Mouse (Mus musculus) layer of hippocampus, adult 9-10 months (tissue): ENCODE data around the gene Fxyd5.

Experiments used
- DNase-seq: peaks from one replicate; pipeline ENCODE4 v3.0.0; 2022; ENCODE audit warnings: low spot score

The Fxyd5 gene

DNA sequence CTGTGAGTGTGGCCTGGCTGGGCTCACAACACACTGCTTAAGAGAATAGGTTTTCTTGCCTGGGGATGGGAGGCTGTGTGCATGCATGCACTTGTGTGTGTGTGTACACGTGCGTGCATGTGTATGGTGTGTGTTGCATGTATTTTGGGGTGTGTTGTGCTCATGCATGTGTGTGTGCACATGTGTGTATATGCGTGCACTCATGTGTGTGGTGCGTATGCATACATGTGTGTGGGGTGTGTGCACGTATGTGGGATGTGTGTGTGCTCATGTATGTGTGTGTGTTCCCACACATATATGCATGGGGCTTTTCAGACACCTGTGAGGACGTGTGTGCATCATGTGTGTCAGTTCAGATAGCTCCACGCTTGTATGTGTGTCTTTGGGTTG is 18.3 kb upstream of the Fxyd5 start:
- no peak for DNase-seq

DNA sequence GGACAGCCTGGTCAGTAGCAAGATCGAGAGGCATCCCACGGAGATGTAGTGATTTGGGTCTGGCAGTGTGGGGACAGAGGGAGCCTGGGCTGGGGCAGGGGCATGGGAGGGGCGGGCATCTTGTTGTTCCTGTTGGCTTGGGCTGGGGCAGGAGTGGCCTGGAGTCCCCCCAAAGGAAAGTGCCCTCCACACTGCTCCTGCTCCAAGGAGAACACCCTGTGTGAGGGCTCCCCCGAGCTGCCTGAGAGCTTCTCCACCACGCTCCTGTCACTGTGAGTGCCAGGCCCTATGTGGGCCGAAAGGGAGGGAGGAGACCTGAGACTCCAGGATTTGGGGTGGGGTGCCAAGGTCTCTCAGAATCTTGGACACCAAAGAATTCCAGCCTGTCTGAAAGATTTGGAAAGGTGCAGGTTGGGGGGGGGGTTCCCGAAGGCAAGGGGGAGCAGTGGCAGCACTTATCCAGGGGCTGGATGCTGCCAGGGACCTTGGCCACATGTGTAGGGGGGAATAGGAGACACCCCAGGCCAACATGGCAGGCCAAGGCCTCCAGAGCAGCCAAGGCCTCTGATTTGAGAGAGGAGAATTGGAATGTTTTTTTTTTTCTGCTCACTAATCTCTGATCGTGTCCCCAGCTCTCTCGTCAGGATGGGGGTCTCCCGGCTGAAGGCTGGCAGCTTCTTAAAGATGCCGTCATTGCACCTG is 17.8 kb upstream of the Fxyd5 start:
- no peak for DNase-seq

DNA sequence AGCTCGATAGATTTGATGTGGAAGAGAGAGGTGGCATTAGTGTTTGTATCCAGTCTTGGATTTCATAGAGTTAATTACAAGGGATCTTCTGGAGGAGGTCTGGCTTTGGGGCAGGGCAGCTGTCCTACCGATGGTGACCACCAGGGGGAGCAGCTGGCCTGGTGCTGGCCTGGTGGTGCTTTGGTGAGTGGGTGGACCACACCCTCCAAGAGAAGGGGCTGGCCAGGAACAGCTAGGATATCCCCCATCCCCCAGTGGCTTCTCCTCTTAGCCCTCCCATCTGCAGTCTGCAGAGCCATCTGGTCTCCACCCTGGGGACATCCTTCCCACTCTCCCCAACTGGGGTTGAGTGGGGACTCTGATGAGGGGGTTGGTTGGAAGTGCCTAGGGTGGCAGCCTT is 16.8 kb upstream of the Fxyd5 start, which contains the start of gene Lgi4:
Gene Lgi4, plus strand, starts transcription at position 235 of the 400 bp plus-strand sequence.
- peak; percentile 80 for DNase-seq

DNA sequence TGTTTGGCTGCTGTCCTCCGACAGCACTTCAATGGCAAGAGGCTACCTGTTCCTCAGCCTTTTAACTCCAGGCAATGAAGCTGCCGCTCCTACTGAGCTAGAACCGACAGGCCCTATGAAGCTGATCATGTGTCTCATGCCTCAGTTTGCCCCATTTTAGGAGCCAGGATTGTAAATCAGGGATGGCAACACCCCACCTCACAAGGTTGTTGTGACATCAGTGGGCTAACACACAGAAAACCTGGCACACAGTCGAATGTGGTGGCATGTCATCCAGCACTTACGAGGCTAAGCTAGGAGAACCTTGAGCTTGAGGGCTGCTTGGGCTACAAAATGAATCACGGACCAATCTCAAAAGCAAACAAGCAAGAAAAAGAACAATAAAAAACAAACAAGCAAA is 15.9 kb upstream of the Fxyd5 start:
- DNase-seq, result no peak

DNA sequence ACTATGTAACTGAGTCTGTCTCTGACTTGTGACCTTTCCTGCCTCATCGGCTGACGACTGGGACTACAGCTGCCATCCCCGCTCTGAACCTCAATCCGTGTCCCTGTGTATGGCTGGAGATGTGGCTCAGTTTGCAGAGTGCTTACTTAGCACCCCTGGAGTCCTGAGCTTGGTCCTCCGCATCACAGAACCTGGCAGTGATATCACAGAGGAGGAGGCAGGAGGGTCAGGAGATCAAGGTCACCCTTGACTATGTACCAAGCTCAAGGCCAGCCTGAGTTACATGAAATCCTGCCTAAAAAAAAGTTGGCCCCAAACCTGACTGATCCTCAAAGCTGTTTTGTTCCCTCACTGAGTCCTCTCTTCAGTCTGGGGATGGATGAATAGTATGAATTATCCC is 15.4 kb upstream of the Fxyd5 start:
- DNase-seq, result no peak

DNA sequence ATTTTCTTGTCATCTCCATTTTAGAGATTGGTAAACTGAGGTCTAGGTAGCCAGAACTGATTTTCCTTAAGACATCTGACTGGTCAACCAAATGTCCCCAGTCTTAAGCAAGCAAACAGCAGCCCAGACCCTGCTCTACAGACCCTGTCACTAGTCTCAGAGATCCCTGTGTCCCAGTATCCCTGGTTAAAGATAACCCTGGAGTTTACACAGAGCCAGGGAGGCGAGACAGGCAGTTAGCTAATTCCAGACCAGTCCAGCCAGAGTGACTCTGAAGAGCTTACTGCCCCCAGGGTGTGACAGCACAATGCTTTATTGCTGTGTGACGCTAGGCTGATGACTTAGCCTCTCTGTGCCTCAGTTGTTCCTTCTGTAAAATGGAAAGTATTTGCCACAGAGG is 14.8 kb upstream of the Fxyd5 start, which contains the start of gene Fxyd1:
Gene Fxyd1, minus strand, starts transcription at position 129 of the 400 bp plus-strand sequence.
- DNase-seq, result no peak

DNA sequence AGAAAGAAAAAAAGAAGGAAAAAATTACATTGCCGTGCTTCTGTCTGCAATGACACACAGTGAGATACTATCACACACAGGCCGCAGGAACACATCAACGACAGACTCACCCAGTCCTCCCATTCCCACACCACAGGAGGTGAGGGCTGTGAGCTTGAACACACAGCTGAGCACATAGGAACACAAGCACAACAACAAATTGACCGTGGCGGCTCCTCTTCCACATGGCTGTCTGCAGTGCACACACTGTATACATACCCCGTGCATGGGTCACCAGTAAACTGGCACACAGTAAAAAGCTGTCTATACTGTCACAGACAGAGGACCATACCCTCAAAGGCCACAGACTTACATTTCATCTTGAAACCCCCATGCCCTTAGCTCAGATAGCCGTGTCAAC is 14.2 kb upstream of the Fxyd5 start:
- DNase-seq, result no peak

DNA sequence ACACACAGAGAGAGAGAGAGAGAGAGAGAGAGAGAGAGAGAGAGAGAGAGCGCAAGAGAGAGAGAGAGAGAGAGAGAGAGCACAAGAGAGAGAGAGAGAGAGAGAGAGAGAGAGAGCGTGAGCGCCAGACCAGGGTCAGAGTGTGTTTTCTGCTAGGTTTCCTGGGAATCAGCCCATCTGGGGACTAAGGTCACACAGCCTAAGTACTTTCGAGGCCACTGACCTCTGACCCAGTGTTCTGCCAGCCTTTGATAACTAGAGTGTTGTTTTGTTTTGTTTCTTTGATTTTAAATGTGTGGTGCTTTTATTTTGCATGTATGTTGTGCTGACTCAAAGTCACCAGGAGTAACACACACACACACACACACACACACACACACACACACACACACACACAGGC is 13.6 kb upstream of the Fxyd5 start:
- DNase-seq, result no peak

DNA sequence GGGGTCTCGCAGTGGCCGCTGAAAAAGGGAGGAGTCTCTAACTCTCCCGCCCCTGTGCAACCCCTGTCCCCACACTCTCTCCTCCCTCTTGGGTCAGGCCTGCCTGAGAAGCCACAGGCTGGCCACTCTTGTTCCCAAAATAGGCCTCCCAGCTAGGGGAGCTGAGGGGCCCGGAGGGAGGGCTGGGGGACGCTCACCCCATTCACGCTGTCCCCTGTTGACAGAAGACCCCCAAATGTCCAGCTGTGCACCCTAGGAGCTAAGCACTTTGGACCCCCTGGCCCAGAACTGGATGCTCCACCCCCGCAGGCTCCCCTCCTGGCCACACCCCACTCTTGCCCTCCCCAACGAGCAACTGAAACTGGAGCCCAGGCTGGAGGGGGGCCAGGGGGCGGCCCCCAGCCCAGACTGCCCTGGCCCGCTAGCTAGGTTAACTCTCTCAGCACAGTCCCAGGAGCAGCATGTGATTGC is 13.1 kb upstream of the Fxyd5 start:
- no peak for DNase-seq

DNA sequence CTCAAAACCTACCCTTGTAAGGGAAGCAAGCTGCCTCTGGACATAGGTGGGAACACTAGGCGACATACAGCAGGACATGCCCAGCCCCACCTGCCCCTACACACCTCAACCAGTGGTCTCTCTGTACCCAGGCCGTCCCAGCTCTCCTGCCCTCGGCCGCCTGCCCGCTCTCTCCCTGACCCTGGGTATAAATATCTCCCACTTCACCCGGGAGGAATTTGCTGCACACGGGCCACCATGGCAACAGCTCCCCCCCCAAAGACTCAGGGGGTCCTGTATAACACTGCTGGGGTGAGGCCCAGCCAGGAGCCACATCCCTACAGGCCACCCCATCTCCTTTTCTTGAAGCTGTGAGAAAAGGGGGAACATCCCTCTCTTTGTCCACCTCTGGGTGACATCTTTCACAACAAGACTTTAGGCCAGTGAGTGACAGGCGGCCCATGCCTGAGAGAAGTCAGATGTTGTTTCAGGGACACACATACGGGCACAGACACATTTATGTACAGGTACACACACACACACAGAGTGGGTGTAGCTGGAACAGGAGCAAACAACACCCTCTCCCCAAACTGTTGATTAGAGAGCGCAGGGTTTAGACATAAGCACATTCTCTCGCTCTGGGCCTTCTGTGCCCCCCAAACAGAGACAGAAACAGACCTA is 12.5 kb upstream of the Fxyd5 start:
- DNase-seq, result no peak

DNA sequence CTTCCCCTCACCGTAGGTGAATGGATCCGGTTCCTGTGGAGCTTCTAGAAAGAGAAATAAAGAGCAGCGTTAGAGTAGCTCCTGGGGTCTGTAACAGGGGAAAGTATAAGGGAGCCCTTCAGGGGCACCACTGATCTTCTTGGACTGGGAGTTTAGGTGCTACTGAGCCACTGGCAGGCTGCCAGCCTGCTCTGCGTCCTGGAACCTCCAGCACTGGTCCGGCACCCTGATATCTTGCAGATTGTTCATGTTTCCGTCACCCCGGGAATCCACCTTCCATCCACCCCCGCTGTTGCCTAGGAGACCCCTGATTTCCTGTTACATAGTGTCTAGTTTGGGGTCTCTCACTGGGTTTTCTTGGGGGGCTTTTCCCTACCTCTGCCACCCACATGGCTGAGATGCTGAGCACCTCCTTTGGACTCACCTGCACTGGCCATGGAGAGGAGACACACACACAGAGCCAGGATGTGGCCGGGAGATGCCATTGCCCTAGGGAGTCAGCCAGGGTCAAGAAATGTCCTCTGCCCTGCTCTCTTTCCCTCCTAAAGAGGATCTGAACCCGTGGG is 11.7 kb upstream of the Fxyd5 start:
- no peak for DNase-seq

DNA sequence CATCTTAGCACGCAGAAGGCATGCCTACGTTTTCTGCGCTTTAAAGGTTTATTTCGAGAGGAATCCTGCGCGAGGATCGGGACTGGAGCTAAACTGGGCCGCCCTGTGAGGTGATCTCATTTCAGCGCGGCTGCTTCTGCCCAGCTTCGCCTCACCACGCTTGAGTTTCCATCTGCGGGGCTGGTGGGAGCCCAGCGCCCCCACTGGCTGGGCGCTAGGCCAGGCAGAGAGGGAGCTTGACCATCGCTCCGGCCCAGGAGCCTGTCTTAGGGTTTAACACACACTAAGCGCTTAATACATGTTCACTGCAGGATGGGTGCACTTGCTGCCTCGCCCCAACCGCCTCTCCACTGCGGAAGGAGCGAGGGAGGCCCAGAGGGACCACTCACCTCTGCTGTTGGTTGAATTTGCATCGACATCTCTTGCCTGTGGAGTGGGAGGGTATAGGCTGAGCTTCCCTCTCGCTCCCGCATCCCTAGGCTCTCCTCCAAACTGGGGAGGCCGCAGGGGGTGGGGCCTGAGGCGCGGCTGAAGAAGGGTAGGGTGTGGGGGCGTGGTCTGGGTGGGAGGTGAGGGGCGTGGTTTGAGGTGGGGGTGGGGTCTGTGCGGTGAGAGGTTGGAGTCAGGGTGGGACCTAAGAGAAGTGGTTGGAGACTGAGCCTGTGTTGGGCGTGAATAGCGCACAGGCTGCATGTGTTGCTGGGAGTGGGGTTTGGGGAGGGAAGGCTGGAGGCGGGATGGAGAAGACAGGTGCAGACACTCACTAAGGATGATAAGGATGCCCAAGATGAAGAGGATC is 10.6 kb upstream of the Fxyd5 start:
- DNase-seq, result no peak

DNA sequence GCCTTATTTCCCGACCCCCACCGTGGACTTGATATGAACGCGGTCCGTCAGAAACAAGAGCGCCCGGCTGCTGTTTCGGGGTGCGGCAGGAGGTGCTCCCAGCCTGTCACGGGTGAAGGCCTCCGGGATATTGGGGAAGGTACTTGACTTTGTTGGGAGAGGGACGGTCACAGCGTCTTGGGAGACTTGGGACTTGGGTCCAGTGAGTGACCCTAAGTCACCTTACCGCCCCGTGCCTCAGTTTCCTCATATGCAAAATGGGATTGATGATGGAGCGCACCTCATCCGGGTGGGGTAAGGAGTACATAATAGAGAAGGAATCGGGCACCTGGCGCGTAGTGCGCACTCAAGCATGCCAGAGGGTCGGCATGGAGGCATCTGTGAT is 10.0 kb upstream of the Fxyd5 start:
- no peak for DNase-seq

DNA sequence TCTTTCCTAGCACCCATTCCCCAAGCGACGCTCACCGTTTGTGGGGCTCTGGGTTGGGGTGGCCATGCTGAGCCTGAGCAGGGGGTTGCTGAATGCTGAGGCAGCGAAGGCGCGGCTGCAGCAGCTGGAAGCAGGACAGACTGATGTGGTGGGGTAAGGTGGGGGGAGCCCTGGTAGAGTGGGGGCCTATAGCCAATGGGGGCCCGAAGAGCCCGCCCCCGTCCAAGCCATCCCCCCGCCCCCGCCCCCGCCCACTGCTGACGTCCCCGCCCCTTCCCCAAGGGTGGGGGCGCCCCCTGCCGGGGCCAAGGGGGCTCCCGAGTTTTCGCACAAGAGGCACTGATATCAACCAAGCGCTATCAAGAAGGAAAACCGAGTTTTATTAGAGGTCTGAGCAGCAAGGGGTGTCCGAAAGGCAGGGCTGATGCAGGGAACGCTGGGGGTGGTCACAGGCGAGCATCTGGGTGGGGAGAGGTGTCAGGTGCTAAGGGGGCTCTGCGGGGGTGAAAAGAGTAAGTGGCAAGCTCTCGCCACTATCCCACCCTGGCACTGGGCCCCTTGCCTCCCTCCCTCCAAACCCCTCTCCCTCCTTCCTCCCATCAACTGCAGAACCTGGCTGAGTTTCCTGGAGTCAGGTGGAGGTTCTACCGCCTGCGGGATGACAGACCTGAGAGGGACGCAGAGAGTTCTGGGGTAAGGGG is 9.2 kb upstream of the Fxyd5 start, which contains the start of gene Fxyd7:
Gene Fxyd7, minus strand, starts transcription at position 147 of the 701 bp plus-strand sequence.
- no peak for DNase-seq

DNA sequence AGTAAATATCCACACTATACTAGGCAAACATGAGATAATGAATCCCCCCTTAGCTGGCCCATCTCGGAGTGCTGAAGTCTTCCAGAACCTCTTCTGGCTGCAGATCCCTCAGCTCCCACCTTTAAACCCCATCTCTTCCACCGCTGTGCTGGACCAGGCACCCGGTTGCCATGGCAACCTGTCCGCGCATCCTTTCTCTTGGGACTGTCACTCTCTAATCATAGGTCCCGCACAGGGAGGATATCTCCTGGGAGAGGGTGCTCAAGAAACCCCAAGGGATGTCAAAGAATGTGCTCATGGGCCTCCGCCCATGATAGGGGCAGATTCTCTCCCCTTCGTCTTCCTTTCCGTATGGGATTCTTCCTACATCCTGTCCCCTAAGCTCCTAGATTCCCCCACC is 8.6 kb upstream of the Fxyd5 start:
- no peak for DNase-seq

DNA sequence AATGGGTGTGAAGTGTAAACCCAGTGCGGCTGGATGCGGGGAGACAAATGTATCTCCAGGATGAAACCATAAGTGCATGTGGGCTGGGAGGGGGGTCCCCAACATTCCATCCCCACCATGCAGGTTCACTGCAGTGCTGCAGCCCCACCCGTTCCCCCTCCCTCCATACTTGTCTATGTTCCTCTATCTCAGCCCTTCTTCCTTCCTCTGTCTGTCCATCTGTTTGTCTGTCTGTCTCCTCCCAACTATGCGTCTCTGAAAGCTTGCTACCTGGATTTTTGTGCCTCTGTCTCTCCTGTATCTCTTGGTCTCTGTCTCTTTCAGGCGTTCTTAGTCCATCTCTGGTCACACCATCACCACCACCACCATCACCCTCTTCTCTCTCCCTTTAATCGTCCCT is 8.2 kb upstream of the Fxyd5 start:
- no peak for DNase-seq

DNA sequence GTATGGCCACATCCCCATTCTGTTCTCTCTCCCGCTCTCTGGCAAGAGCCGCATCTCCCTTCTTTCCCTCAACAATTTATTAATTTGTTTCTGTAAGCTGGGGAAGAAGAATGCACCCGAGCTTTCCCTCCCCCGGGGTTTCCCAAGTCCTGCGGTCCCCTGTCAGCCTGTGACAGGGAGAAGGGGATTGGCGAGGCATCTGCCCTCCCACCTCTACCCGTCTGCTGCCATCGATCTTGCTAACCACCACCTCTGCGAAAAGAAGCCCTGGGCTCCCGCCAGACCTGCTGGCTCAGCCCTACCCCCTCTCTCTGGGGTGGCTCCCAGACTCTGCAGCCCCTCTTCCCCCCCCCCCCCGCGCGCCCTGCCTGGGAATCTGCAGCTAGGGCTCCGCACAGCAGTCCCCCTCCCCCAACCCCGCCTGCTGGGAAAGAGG is 7.6 kb upstream of the Fxyd5 start:
- DNase-seq, result no peak

DNA sequence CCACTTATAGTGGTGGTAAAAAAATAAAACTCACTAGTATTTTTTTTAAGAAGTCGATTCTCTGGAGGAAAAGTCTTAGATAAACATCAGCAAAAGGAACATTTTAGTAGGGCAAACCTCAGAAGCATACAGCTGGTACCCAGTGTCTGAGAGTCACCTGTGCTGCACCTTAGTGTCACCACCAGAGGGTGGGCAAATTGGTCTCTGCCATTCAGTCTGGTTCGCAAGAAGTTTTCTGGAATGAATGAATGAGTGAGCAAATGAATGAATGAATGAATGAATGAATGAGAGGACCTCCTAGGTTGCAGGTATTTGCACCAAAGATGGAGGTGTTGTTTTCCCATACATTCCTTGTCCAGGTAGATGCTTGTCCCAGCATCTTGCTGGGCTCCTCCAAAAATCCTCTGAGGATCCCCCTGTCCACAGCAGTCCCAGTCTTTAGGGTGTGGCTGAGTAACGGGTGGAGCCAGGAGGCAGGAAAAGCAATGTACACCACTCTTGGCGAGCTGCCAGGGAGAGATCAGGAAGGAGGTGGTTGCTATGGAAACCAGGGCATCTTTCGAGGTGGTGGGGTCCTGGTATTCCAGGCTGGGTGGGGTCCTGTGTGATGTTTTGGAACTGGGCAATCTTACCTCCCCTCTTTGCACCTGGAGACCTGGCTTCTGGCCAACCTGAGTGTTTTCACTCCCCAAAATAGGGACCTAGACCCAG is 7.0 kb upstream of the Fxyd5 start:
- no peak for DNase-seq

DNA sequence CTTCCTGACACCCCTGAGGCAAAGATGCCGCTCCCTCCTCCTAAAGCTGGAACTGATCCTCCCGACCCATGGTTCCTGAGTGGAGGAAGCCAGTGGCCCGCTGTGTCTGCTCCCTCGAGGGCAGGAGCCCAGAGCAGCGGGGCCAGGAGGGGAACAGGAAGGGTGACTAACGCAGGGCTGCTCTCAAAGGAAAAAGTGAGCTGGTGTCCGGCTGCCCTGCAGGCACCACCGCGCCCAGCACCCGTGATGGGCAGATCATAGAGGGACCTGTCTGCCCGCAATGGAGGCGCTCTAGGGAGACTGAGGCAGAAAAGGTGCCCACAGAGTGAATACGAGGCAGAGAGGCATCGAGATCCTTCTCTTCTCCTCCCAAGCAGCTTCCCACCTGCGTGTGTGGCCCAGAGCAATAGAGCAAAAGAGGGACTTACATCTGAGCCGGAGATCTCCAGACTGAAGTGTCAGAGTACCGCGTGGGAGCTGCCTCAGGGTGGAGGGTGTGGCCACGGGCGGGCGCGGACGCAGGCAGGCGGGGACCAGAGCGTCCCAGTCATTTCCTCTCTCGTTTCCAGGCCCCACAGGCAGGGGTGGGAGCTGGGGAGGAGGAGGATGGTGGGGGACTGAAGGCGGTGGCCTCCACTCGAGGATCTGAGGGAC is 492 bp downstream of the Fxyd5 start:
- DNase-seq, result no peak

DNA sequence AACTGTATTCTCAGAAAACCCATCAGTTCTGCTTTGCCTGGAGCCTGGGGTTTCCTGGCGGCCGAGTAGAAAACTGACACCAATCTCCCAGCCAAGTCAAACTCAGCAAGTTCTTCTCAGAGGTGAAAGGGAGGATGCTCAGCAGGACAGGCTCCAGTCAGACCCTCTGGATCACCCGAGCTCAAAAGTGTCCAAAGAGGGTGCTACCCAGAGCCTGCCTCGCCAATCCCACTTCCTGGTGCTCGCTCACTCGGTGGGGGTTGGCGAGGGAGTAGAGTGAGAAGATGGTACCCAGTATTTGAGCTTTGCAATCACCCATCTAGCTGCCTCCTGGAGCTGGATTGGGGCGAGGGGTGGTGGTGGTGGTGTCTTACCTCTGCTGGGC is 1.3 kb downstream of the Fxyd5 start:
- DNase-seq, result no peak
